Mouse (Mus musculus): ENCODE measurements at regions not wholly inside any gene's neighbourhood (a gene's known extent, or its start where the extent isn't known, plus 50 kb on each side); places are given as distances from the start of the nearest gene placed in this dataset.

DNA sequence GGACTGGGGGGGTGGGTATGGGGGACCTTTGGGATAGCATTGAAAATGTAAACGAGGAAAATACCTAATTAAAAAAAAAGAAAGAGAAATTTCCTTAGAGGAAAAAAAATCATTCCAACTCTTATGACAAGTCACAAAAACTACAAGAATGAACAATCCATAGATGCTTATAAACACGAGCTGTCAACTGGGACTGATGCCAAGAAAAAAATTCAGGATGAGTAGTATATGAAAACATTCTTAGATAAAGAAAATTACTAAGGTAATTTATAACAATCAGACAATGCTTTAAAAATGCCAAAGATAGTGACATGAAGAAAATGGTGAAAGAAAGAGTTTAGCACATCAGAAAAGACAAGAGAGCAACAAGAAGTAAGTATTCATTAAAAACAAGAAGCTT lies 176.0 kb downstream of the Gm21897 start:
- no peak for ATAC-seq (ENCODE audit: low FRiP score, low read depth)
- Histone ChIP-seq H3K9me3 (no peaks in the 10 kb centered on the region), H3K27ac (no peak overlapping the region), H3K9ac (no peak overlapping the region), H3K27me3 (no peaks in the 10 kb centered on the region), H3K36me3 (no peaks in the 10 kb centered on the region), H3K4me2 (replicated peaks) (no peak overlapping the region), H3K4me1 (no peaks in the 10 kb centered on the region), H3K4me3 (no peak overlapping the region)
- 63% methylated on average over 2 of the region's 2 CpGs for WGBS
